Mouse (Mus musculus): ENCODE results near the gene Ccdc38.
"Not testable (repeated sequence)": the region's sequence is repeated elsewhere in the genome, so short reads cannot be mapped to it uniquely, and the experiment has no call there.

Gene Ccdc38

GRCm38 (mm10) chr10:93548991-93549390 lies 8.6 kb downstream of the Ccdc38 start:
- DNase-seq (ENCODE audit: low spot score): peak; percentile 81

DNA sequence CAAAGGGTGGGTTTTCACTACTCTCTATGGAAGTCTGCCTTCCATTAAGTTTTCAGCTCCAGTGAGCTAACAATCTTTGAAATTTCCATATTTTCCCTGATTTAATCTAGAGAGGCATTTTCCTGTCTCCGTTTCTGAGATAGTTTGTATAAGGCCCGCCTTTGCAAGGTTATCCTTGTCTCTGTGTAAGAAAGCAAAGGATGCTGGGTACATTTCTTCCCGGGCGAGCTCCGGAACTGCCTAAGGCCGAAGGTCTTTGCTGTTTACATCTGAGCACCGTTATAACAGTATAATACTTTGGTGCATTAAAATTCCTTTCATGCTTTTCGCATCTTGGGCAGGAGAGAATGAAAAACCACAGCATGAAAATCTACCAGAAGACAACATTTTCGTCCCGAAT lies 9.4 kb downstream of the Ccdc38 start:
- no peak for DNase-seq (ENCODE audit: low spot score)

DNA sequence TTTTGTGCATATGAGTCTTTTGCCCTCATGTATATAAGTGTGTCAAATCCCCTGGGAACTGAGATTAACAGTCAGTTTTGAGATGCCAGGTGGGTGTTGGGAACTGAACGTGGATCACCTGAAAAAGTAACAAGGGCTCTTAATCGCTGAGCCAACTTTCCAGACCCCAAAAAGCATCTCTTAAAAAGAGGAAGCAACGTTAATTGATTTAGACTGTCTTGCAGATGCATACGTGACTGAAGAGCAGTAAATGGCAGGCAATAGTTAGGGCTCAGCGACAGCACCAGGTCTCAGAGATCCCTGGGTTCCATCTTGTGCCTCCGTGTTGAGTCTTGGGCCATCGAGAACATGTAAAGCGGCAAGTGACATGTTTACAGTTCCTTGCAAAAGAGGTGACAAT lies 12.2 kb downstream of the Ccdc38 start:
- no peak for DNase-seq (ENCODE audit: low spot score)

- DNase-seq (ENCODE audit: low spot score): not testable (repeated sequence)
Measured at GRCm38 (mm10) chr10:93557971-93558370, 17.5 kb downstream of the Ccdc38 start.

- DNase-seq (ENCODE audit: low spot score): no peak
Measured at GRCm38 (mm10) chr10:93559786-93560185, 19.4 kb downstream of the Ccdc38 start.

DNA sequence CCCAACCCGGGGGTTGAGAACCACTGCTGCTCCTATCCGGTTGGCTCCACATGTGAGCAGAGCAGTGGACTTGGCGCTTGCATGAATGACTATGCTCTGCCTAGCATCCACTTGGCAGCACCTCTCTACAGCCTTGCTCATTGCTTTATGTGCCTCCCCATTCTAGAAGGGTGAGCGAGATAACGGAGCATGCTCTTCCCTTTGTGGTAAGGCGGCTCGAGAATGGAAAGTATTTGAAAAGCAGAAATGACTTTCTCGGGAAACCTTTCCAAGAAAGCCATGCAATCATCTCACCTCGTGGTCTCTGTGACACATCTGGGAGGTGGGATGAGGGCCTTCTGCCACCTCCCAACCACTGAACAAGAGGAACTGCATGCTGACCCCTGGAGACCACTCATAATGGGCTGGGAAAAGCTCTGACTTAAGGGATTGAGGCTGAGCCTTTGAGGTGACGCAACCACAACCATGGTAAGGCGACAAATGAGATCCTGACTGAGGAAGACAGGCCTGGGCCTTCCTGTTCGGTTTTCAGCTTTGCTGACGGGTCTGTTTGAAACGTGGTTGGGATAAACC lies 24.2 kb downstream of the Ccdc38 start:
- DNase-seq (ENCODE audit: low spot score): no peak

DNA sequence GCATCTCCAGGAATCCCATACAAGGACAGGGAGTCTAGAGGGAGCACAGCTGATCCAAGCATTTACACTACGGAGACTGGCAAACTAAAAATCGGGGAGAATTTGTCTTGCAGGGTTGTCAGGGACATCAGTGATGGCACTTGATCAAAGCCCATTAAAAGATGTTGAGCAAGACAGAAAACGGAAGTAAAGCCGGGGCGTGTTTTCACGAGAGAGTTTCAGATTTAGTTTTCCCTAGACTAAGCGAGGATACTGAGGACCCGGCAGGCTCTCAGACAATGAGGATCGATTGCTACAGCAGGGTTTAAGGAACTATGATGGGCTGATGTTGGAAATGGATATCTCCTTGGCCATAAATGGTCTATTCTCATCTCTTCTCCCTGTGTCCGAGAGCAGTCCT lies 26.6 kb downstream of the Ccdc38 start:
- DNase-seq (ENCODE audit: low spot score): no peak

GRCm38 (mm10) chr10:93567841-93568566 lies 27.6 kb downstream of the Ccdc38 start:
- DNase-seq (ENCODE audit: low spot score): no peak

GRCm38 (mm10) chr10:93568671-93569070 lies 28.2 kb downstream of the Ccdc38 start:
- no peak for DNase-seq (ENCODE audit: low spot score)

GRCm38 (mm10) chr10:93572209-93572608 lies 31.8 kb downstream of the Ccdc38 start:
- no peak for DNase-seq (ENCODE audit: low spot score)

DNA sequence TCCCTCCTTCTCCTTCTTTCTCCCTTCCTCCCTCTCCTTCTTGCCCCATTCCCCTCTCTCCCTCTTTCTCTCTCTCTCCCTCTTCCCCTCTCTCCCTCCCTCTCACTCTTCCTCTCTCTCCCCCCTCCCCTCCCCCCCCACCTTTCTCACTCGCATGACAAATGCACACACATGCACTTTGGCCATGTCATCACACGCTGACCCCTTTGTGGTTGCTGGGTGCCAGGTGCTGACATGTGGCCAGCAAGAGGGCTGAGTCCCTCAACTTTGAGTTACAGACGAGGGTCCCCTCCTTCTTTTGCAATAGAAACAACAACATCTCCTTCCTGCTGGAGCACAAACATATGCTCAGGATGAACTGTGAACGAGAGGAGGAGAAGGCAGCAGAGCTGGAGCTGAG lies 34.5 kb downstream of the Ccdc38 start:
- DNase-seq (ENCODE audit: low spot score): no peak

DNA sequence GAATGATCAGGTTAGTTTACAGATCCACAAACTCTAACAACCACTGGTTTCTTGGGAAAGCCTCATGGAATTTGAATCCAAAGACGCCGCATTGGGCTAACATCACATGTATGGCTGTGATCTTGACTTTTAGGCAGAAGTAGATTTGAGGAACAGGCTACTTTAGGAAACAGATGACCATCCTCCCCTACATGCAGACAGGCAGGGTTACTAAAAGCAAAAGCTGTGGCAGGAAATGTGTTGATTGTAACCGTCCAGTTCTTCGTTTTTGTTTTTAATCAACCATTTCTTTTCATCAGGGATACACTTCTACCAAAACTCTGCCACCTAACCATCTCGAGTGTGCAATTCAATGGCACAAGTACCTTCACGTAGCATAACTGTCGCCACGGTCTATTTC lies 35.5 kb downstream of the Ccdc38 start:
- no peak for DNase-seq (ENCODE audit: low spot score)

GRCm38 (mm10) chr10:93577271-93577886 lies 36.9 kb downstream of the Ccdc38 start:
- DNase-seq (ENCODE audit: low spot score): peak; percentile 76

- DNase-seq (ENCODE audit: low spot score): no peak
Measured at GRCm38 (mm10) chr10:93588796-93589195, 48.4 kb downstream of the Ccdc38 start.

DNA sequence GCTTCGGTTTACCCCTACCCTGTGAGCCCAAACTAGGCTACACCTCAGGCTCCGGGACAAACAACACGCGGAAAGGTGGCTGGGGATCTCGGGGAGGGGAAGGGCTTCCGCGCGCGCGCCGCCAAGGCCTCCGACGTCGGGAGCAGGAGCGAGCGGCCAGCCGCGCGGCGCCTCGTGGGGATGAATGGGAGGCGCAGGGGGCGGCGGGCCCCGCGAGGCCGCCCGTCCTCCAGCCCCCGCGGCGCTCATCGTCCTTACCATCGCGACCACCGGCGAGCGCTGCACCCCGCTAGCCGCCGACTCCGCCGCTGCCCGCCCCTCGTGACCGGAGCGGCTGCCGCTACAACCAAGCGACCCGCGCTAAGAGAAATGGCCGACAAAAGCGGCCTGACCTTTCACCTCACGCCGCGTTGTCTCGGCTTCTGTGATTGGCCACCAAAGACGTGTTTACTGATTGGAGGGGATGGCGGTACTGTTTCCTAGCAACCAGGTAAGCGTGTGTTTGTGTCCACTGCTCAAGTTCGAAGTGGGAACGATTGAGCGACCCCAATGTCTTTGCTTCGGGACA lies 48.9 kb downstream of the Ccdc38 start, which contains the start of gene Snrpf:
Snrpf (minus strand) TSS at position 426 of the 568 bp plus-strand sequence.
- peak; percentile 89 for DNase-seq (ENCODE audit: low spot score)

DNA sequence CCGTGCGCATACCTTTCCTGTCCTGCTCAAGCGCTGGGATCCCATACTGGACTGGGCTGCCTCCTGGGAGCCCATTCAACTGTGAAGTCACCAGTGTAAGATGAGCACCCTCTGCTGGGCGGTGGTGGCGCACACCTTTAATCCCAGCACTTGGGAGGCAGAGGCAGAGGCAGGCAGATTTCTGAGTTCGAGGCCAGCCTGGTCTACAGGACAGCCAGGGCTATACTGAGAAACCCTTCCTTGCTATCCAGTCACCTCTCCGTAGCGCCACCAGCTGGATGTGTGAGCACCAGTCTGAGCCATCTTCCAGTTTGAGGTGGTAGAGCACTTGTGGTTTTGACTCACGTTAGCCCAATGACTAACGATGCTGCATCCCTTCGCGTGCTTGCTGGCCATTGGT lies 52.0 kb downstream of the Ccdc38 start:
- DNase-seq (ENCODE audit: low spot score): peak; percentile 18

DNA sequence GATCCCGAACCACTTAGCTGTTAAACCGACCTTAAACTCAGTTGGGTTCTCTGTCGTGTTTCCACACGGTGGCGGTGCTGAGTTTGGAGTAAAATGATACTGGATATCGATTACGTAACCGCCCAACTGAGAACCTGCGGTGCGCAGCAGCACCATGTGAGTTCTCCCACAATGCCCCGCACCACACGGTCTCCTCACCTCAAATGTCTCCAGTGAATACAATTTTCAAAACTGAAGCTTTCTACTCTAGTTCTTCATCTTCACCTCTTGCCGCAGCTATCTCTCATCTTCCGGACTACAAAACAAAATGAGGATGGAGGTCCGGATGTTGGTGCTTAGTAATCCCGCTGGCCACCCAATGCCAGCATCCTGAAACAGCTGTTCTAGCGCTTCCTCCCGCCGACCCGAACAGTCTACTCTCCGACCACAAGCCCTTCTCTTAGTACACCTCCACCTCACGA lies 53.6 kb downstream of the Ccdc38 start:
- peak; percentile 87 for DNase-seq (ENCODE audit: low spot score)

DNA sequence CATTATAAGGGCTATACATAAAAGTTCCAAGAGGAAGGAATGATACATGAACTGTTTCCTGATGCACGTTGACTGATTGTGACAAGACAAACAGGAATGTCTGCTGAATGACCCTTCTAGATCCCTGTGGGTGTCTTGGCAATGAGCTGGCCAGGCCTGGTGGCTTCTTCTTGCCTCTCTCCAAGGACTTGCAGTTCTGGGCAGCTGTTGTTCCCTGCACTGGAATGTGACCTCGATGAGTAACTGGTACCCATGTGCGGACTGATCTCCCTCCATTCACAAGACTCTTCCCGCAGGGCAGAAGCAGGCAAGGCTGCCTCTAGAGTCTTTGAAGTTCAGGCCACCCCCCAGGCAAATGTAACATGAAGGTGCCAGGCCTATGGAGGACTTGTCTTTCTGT lies 55.4 kb downstream of the Ccdc38 start:
- no peak for DNase-seq (ENCODE audit: low spot score)

DNA sequence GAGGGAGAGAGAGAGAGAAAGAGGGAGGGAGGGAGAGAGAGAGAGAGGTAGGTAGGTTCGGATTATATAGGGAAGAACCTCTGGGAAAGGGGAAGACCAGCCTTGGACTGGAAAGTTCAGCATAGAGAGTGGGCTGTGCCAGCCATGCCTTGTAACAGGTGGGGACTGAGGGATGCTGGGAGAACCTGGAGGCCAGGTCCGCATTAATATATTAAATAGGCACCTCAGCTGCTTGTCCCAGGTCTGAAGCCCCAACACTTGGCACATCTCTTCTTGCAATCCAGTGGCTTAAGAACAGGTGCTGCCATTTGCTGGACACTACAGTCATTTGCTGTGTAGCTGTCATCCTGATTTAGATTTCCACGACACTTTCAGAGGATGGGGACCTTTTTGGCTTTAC lies 56.2 kb downstream of the Ccdc38 start:
- no peak for DNase-seq (ENCODE audit: low spot score)

GRCm38 (mm10) chr10:93602309-93602708 lies 61.9 kb downstream of the Ccdc38 start:
- no peak for DNase-seq (ENCODE audit: low spot score)

DNA sequence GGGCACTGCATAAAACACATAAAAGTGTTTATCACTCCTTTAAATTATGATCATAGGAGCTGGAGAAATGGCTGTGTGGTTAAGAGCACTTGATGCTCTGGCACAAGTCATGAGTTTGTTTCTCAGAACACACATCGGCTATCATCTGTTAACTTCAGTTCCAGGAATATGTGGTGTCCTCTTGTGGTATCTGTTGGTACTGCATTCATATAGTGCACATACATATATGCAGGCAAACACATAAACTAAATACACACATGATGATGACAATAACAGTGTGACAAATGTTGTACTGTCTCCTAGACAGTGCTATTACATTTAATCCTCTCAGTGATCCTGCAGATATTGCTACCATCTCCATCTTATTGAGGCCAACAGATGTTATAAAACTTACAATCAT lies 62.8 kb downstream of the Ccdc38 start:
- no peak for DNase-seq (ENCODE audit: low spot score)

- no peak for DNase-seq (ENCODE audit: low spot score)
Measured at GRCm38 (mm10) chr10:93606326-93606725, 65.9 kb downstream of the Ccdc38 start.

GRCm38 (mm10) chr10:93608051-93608450 lies 67.6 kb downstream of the Ccdc38 start:
- no peak for DNase-seq (ENCODE audit: low spot score)

Measured in urinary bladder, postnatal 14 days (tissue).